Mouse (Mus musculus): Measurements from ENCODE around the gene Bcl2l13. TPM values are rescaled to one million over a fixed set of nuclear protein-coding genes. Genes with fewer than 3 reads are reported as not detected.
A peak's percentile ranks its signal among the peaks of the same experiment; 100 is the strongest.

The Bcl2l13 gene
- total RNA-seq, 1 experiment from 2014 or later: 17.4 TPM

DNA sequence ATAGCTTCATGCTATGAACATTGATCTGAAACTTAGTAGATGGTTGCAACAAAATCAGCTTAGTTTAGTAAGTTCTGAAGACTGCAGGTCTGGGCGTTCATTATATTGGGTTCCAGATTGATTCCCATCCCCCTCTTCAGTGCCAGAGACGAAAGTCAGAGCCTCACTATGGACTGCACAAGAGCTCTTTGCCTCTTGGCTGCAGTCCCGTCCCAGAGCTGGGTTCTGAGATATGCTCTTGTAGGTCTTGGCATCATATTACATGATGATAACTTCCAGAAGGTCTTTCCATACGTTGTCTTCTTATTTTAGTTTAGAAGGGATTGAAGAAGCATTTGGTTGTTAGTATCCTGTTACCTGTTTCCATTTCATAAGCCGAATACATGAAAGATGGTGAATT lies 43.0 kb downstream of the Bcl2l13 start:
- ATAC-seq (replicated peaks; ENCODE audit: insufficient number of reproducible peaks, low FRiP score, low TSS enrichment, poor library complexity, severe bottlenecking): no peak

- no peak for ATAC-seq (replicated peaks; ENCODE audit: insufficient number of reproducible peaks, low FRiP score, low TSS enrichment, poor library complexity, severe bottlenecking)
Observed at GRCm38 (mm10) chr6:120884436-120884835, 48.4 kb downstream of the Bcl2l13 start.

DNA sequence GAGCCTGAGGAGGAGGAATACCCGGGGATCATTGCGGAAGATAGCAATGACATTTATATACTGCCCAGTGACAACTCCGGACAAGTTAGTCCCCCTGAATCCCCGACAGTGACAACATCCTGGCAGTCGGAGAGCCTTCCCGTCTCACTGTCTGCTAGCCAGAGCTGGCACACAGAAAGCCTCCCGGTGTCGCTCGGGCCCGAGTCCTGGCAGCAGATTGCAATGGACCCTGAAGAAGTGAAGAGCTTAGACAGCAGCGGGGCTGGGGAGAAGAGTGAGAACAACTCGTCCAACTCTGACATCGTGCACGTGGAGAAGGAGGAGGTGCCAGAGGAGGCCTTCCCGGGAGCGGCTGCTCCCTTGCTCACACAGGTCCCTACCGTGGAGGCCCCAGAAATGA lies 50.7 kb downstream of the Bcl2l13 start:
- ATAC-seq (replicated peaks; ENCODE audit: insufficient number of reproducible peaks, low FRiP score, low TSS enrichment, poor library complexity, severe bottlenecking): no peak

DNA sequence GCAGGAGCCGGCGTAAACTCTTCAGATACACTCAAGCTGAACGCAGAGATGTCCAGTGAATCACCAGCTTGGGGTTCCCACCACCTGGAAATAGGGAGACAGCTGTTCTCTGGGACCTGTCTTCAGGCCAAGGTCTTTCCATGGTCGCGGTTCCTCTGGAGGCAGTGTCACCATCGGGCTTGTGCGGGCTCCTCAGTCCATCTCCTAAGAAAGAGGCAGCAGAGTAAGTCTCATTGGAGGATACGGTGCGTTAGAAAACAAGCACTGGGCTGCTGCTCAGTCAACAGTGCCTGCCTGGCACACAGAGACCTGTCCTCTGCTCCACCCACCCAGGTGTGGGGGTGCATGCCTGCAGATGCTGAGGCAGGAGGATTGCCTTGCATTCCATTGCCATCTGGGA lies 58.1 kb downstream of the Bcl2l13 start:
- no peak for ATAC-seq (replicated peaks; ENCODE audit: insufficient number of reproducible peaks, low FRiP score, low TSS enrichment, poor library complexity, severe bottlenecking)

DNA sequence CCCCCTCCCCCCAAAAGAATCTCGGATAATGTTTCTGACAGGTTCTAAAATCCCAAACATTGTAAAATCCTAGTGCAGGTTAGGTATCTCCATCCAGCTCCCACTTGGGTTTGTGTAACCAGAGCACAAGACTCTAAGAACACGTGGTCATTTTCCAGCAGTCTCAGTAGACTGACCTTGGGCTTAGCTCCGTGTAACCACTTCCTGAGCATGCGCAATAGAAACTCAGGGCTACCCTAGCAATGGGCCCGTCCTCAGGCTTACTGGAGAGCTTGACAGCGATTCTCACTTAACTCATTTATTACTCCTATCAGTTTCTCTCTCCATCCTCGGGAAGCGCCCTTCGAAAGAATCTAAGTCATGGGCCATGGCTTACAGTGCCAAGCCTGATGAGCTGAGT lies 58.5 kb downstream of the Bcl2l13 start:
- ATAC-seq (replicated peaks; ENCODE audit: insufficient number of reproducible peaks, low FRiP score, low TSS enrichment, poor library complexity, severe bottlenecking): no peak

- peak; percentile 65 for ATAC-seq (replicated peaks; ENCODE audit: insufficient number of reproducible peaks, low FRiP score, low TSS enrichment, poor library complexity, severe bottlenecking)
Observed at GRCm38 (mm10) chr6:120898188-120898833, 62.3 kb downstream of the Bcl2l13 start.

GRCm38 (mm10) chr6:120901776-120902645 lies 66.0 kb downstream of the Bcl2l13 start:
- no peak for ATAC-seq (replicated peaks; ENCODE audit: insufficient number of reproducible peaks, low FRiP score, low TSS enrichment, poor library complexity, severe bottlenecking)

GRCm38 (mm10) chr6:120903450-120903912 lies 67.5 kb downstream of the Bcl2l13 start:
- ATAC-seq (replicated peaks; ENCODE audit: insufficient number of reproducible peaks, low FRiP score, low TSS enrichment, poor library complexity, severe bottlenecking): peak; percentile 57; the same call in 1 of the 2 replicates

DNA sequence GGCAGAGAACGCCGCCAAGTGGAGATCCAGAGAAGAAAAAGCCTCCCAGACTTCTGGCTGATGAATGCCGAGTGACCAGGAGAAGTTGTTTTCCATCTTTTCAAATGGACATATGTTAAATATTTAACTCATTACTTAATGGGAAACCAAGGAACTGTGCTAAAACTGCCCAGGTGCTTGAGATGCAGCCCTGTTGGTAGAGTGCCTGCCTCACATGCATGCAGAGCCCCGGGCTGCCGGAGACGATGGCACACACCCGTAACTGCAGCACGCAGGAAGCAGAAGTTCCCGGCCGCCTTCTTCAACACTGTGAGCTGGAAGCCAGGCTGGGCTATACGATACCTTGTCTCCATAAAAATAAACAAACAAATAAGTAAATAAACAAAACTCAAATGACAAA lies 67.9 kb downstream of the Bcl2l13 start:
- no peak for ATAC-seq (replicated peaks; ENCODE audit: insufficient number of reproducible peaks, low FRiP score, low TSS enrichment, poor library complexity, severe bottlenecking)

DNA sequence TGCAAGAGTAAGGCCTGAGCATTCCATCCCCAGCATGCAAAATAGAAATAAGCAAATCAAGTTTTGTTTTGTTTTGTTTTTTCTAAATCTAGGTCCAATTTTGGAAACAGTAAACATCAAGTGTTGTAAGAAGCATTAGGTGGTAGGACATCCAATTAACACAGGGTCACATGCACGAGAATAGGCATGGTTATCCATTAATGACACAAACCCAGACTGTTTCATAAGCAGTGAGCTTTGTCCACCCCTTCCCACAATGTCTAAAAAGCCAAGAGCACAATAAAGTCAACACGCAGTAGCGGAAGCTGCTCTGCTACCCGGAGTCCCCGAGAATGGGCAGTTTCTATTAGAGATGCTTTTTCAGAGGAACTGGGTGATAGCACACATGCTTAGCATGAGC lies 69.1 kb downstream of the Bcl2l13 start:
- ATAC-seq (replicated peaks; ENCODE audit: insufficient number of reproducible peaks, low FRiP score, low TSS enrichment, poor library complexity, severe bottlenecking): no peak

DNA sequence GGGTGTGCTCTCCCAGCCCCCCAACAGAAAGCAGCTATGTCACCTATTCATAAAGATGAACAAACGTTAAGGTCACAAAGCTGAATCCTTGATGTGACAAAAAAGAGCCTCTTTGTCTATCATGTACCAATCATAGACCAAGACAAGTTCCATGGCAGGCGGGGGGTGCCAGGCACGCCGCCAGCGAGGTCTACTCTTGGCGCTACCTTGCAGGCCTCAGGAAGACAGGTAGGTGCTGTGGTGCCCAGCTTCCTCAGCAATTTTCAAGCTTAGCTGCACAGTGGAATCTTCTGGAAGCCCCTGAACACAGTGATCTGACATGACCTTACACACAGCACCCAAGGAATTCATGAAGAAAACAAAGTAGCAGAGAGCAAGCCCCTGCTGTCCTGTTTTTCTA lies 70.5 kb downstream of the Bcl2l13 start:
- ATAC-seq (replicated peaks; ENCODE audit: insufficient number of reproducible peaks, low FRiP score, low TSS enrichment, poor library complexity, severe bottlenecking): no peak

- ATAC-seq (replicated peaks; ENCODE audit: insufficient number of reproducible peaks, low FRiP score, low TSS enrichment, poor library complexity, severe bottlenecking): peak; percentile 74
Observed at GRCm38 (mm10) chr6:120907876-120908597, 72.0 kb downstream of the Bcl2l13 start.

DNA sequence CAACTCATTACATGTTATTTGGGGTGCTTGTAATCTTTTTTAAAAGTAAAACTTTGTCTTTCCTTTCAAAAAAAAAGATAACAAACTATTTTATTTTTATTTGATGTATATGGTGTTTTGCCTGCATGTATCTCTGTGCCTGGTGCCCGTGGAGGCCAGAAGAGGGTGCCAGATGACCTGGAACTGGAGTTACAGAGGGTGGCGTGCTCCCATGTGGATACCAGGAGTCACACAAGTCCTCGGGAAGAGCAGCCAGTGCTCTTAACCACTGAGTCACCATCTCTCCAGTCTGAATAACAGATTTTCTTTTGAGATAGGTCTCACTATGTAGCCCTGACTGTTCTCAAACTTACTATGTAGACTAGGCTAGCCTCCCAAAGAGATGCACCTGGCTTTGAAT lies 73.5 kb downstream of the Bcl2l13 start:
- ATAC-seq (replicated peaks; ENCODE audit: insufficient number of reproducible peaks, low FRiP score, low TSS enrichment, poor library complexity, severe bottlenecking): no peak

DNA sequence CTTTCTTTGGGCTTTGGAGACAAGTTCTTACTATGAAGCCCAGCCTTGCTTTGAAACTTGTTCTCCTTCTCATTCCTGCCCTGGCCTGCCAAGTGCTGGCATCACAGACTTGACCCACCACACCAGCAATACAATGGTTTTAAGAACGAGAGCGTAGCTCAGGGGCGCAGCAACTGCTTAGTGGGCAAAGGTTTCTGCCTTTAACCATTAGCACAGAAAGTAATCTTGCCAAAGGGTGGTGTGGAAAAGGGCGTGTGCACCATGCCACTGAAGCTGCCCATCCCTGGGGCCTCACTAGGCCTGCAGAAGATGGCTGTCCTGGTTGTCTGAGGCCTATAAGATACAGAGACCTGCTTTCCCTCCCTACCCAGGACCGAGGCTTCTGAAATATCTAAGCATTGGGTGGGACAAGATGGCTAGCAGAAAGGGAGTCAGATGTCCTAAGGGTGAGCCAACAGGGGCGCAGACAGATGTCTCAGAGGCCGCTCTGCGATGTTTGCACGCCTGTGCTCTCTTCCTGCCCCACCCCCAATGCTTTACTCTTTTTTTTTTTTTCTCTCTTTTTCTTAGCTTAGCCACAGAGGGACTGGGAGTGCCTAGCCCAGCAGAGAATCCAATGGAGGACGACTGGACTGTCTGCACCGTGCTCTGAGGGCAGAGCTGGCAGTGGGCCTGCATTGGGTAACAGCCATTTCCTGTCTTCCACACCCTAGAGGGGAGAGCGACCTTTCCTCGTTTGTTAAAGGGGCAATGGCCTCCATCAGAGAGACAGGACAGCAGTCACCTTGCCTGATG lies 75.4 kb downstream of the Bcl2l13 start:
- no peak for ATAC-seq (replicated peaks; ENCODE audit: insufficient number of reproducible peaks, low FRiP score, low TSS enrichment, poor library complexity, severe bottlenecking)

GRCm38 (mm10) chr6:120912931-120913330 lies 76.9 kb downstream of the Bcl2l13 start:
- no peak for ATAC-seq (replicated peaks; ENCODE audit: insufficient number of reproducible peaks, low FRiP score, low TSS enrichment, poor library complexity, severe bottlenecking)

DNA sequence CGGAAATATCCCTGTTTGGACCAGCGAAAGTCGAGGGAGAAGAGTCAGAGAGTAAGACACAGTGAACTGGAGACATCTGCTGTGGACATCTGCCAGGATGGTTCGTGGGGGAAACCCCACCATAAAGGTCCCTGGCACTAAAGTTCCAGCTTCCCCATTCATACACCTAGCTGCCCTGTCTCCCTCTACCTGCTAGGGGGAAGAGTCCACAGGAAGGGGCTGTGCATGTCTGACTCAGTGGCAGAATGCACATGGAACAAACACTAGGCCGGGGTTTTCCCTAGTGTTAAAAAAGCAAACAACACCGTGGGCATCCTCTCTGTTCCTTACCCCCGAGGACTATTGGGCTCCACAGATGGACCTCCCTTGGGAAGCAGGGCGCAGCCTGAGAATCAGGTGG lies 77.8 kb downstream of the Bcl2l13 start:
- ATAC-seq (replicated peaks; ENCODE audit: insufficient number of reproducible peaks, low FRiP score, low TSS enrichment, poor library complexity, severe bottlenecking): no peak

- ATAC-seq (replicated peaks; ENCODE audit: insufficient number of reproducible peaks, low FRiP score, low TSS enrichment, poor library complexity, severe bottlenecking): no peak
Observed at GRCm38 (mm10) chr6:120914533-120914910, 78.5 kb downstream of the Bcl2l13 start.

GRCm38 (mm10) chr6:120914911-120915648 lies 79.1 kb downstream of the Bcl2l13 start:
- peak; percentile 77 for ATAC-seq (replicated peaks; ENCODE audit: insufficient number of reproducible peaks, low FRiP score, low TSS enrichment, poor library complexity, severe bottlenecking)
